Mouse (Mus musculus) cerebellum, postnatal 10 days (tissue): Measurements from ENCODE around the gene Qpct.

Experiments used
- DNase-seq, 2 experiments: peaks; one replicate each; pipeline ENCODE4 v3.0.0; 2021; ENCODE audit warnings: mixed read lengths in 2 of 2

Gene Qpct

GRCm38 (mm10) chr17:79051606-79052005, at the start of gene Qpct:
TSS of gene Qpct (plus strand) at chr17:79051906.
- no peak for DNase-seq

GRCm38 (mm10) chr17:79013625-79014024, 38.1 kb upstream of the Qpct start:
- DNase-seq = no peak

GRCm38 (mm10) chr17:79014911-79015685, 36.6 kb upstream of the Qpct start:
- no peak for DNase-seq

- no peak for DNase-seq
Measured at GRCm38 (mm10) chr17:79015831-79016230, 35.9 kb upstream of the Qpct start.

GRCm38 (mm10) chr17:79018422-79018821, 33.3 kb upstream of the Qpct start:
- peak in 1 of 2 experiments; percentile 16 for DNase-seq

- DNase-seq = no peak
Measured at GRCm38 (mm10) chr17:79019726-79020207, 31.9 kb upstream of the Qpct start.

- DNase-seq = peak; percentile 71 to 80
Measured at GRCm38 (mm10) chr17:79020208-79020983, 31.3 kb upstream of the Qpct start, which contains the start of gene Prkd3. TSS of gene Prkd3 (minus strand) at chr17:79020816.

- DNase-seq = no peak
Measured at GRCm38 (mm10) chr17:79020984-79021335, 30.7 kb upstream of the Qpct start.

- no peak for DNase-seq
Measured at GRCm38 (mm10) chr17:79022746-79023145, 29.0 kb upstream of the Qpct start.

- DNase-seq = no peak
Measured at GRCm38 (mm10) chr17:79024544-79024943, 27.2 kb upstream of the Qpct start.

- no peak for DNase-seq
Measured at GRCm38 (mm10) chr17:79029226-79029625, 22.5 kb upstream of the Qpct start.

- DNase-seq = no peak
Measured at GRCm38 (mm10) chr17:79031569-79031968, 20.1 kb upstream of the Qpct start.

- DNase-seq = no peak
Measured at GRCm38 (mm10) chr17:79032782-79033181, 18.9 kb upstream of the Qpct start.

- no peak for DNase-seq
Measured at GRCm38 (mm10) chr17:79039660-79040059, 12.0 kb upstream of the Qpct start.

GRCm38 (mm10) chr17:79043705-79044104, 8.0 kb upstream of the Qpct start:
- no peak for DNase-seq

GRCm38 (mm10) chr17:79052088-79052812, 544 bp downstream of the Qpct start:
- DNase-seq = peak; percentile 63 to 72

- DNase-seq = peak; percentile 85 to 89
Measured at GRCm38 (mm10) chr17:79058271-79058670, 6.6 kb downstream of the Qpct start.

GRCm38 (mm10) chr17:79060221-79060620, 8.5 kb downstream of the Qpct start:
- DNase-seq = no peak

GRCm38 (mm10) chr17:79064250-79064649, 12.5 kb downstream of the Qpct start:
- no peak for DNase-seq

GRCm38 (mm10) chr17:79068581-79068980, 16.9 kb downstream of the Qpct start:
- no peak for DNase-seq

- no peak for DNase-seq
Measured at GRCm38 (mm10) chr17:79069019-79069418, 17.3 kb downstream of the Qpct start.

- peak; percentile 26 to 43 for DNase-seq
Measured at GRCm38 (mm10) chr17:79069766-79070480, 18.2 kb downstream of the Qpct start.
